Mouse (Mus musculus) cortical plate, adult 2 months (tissue): ENCODE measurements around the gene Ikzf3. TPM values are rescaled to one million over a fixed set of nuclear protein-coding genes. Genes with fewer than 3 reads are reported as not detected.

Experiments
- H3K27ac ChIP-seq: fragments of 200-500 bp; 2 replicates; pipeline ENCODE4 v1.5.1; 2012; ENCODE audit warnings: low read length, control low read depth, inconsistent platforms; ENCODE audit not compliant: insufficient read depth
- H3K4me1 ChIP-seq: fragments of 200-500 bp; 2 replicates; pipeline ENCODE4 v1.6.1; 2011; ENCODE audit warnings: low read length; ENCODE audit not compliant: control insufficient read depth, insufficient read depth
- H3K4me3 ChIP-seq: fragments of 200-500 bp; 2 replicates; pipeline ENCODE4 v1.5.1; 2011; ENCODE audit warnings: mild to moderate bottlenecking, low read length, control low read depth; ENCODE audit not compliant: insufficient read depth
- CTCF ChIP-seq: fragments of 200-500 bp; IDR thresholded peaks from 2 replicates; pipeline ENCODE4 v1.5.1; 2011; ENCODE audit warnings: mild to moderate bottlenecking, control low read depth, low read length; ENCODE audit not compliant: insufficient read depth; ENCODE audit errors: extremely low read depth
- POLR2A ChIP-seq: fragments of 200-500 bp; IDR thresholded peaks from 2 replicates; pipeline ENCODE4 v1.6.1; 2011; ENCODE audit warnings: mild to moderate bottlenecking, low read length, control low read depth; ENCODE audit not compliant: insufficient read depth; ENCODE audit errors: extremely low read depth
- polyA plus RNA-seq: library from polyadenylated mRNA; depleted of rRNA; stranded (reverse); fragments of >200 nt; gene quantifications from 2 replicates; pipeline ENCODE4 v1.2.3, GENCODE M21; 2012

Ikzf3 gene
- polyA plus RNA-seq, 1 experiment: 0.44 TPM

- no peak overlapping the region for H3K27ac ChIP-seq
- H3K4me3 ChIP-seq: peak overlapping the region; percentile 86
- TF ChIP-seq CTCF (no peak), POLR2A (no peak)
- H3K4me1 ChIP-seq: peaks cover 5% of the 10 kb centered on the region; the same call in 1 of the 2 replicates
Observed at GRCm38 (mm10) chr11:98586087-98586891, 40.5 kb upstream of the Ikzf3 start.

GRCm38 (mm10) chr11:98584629-98585177, 38.9 kb upstream of the Ikzf3 start:
- Histone ChIP-seq H3K4me3 (no peak overlapping the region), H3K27ac (no peak overlapping the region), H3K4me1 (peaks cover 5% of the 10 kb centered on the region; the same call in 1 of the 2 replicates)
- TF ChIP-seq CTCF (no peak), POLR2A (no peak)

GRCm38 (mm10) chr11:98584146-98584545, 38.3 kb upstream of the Ikzf3 start:
- Histone ChIP-seq H3K4me1 (peaks cover 5% of the 10 kb centered on the region; the same call in 1 of the 2 replicates), H3K4me3 (no peak overlapping the region), H3K27ac (no peak overlapping the region)
- TF ChIP-seq CTCF (no peak), POLR2A (no peak)

- TF ChIP-seq POLR2A (no peak), CTCF (no peak)
- Histone ChIP-seq H3K4me3 (no peak overlapping the region), H3K27ac (no peak overlapping the region), H3K4me1 (peaks cover 5% of the 10 kb centered on the region; the same call in 1 of the 2 replicates)
Observed at GRCm38 (mm10) chr11:98583571-98583970, 37.7 kb upstream of the Ikzf3 start.

- Histone ChIP-seq H3K27ac (no peak overlapping the region), H3K4me3 (no peak overlapping the region), H3K4me1 (peaks cover 5% of the 10 kb centered on the region; the same call in 1 of the 2 replicates)
- TF ChIP-seq POLR2A (no peak), CTCF (no peak)
Observed at GRCm38 (mm10) chr11:98583265-98583552, 37.4 kb upstream of the Ikzf3 start.

- TF ChIP-seq POLR2A (no peak), CTCF (no peak)
- no peak overlapping the region for H3K4me3 ChIP-seq
- no peak overlapping the region for H3K27ac ChIP-seq
- H3K4me1 ChIP-seq: peaks cover 5% of the 10 kb centered on the region; the same call in 1 of the 2 replicates
Observed at GRCm38 (mm10) chr11:98582551-98583264, 36.9 kb upstream of the Ikzf3 start.

- Histone ChIP-seq H3K4me3 (no peak overlapping the region), H3K27ac (no peak overlapping the region), H3K4me1 (peaks cover 5% of the 10 kb centered on the region; the same call in 1 of the 2 replicates)
- TF ChIP-seq CTCF (no peak), POLR2A (no peak)
Observed at GRCm38 (mm10) chr11:98582030-98582388, 36.2 kb upstream of the Ikzf3 start.

- TF ChIP-seq CTCF: no peak
- TF ChIP-seq POLR2A: no peak
- Histone ChIP-seq H3K27ac (no peak overlapping the region), H3K4me3 (no peak overlapping the region), H3K4me1 (peaks cover 5% of the 10 kb centered on the region; the same call in 1 of the 2 replicates)
Observed at GRCm38 (mm10) chr11:98581286-98582029, 35.6 kb upstream of the Ikzf3 start.
